Mouse (Mus musculus) kidney, adult 2 months (tissue): ENCODE results near the gene Dnajc17.

ENCODE experiments used
- CTCF ChIP-seq: fragments of 200-500 bp; conservative IDR thresholded peaks from 2 replicates; pipeline ENCODE4 v1.5.1; 2011; ENCODE audit warnings: low read depth, mild to moderate bottlenecking, control low read depth, low read length, moderate library complexity, mixed read lengths; ENCODE audit not compliant: insufficient read depth, insufficient read length
- POLR2A ChIP-seq: fragments of 200-500 bp; IDR thresholded peaks from one replicate; pipeline ENCODE4 v1.6.1; 2011; ENCODE audit warnings: low read depth, low read length, control low read depth

- no peak for TF ChIP-seq CTCF
- TF ChIP-seq POLR2A: no peak
Measured at GRCm38 (mm10) chr2:119172862-119173576, 35.6 kb downstream of the Dnajc17 start.
